Mouse (Mus musculus) MN1 (cell line): ENCODE measurements around the gene 4933424G06Rik.
"Not testable (repeated sequence)": the region's sequence is repeated elsewhere in the genome, so short reads cannot be mapped to it uniquely, and the experiment has no call there.

Experiments used
- DNase-seq: peaks from one replicate; pipeline ENCODE4 v3.0.0-alpha.2; 2016; ENCODE audit warnings: low spot score

The 4933424G06Rik gene

GRCm38 (mm10) chr1:36709854-36710280 lies at the start of gene 4933424G06Rik:
Gene 4933424G06Rik (plus strand): TSS chr1:36710149.
- peak; percentile 99 for DNase-seq

DNA sequence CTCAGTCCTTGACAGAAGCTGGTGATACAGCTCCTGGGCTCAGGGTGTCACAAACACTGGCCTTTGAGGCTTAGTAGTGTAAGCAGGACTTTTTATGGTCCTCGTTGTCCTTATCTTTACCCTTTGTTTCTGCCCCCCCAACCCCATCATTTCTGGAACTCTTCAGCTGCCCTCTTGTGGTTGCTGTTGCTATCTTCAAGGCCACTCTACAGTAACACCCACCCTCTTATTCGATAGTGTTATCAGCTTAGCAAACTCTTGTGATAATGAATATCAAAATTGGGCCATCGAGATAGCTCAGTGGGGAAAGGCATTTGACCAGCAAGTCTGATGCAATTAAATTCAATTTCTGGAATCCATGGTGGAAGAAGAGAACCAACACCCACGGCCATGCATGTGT lies 45.5 kb upstream of the 4933424G06Rik start:
- DNase-seq = peak; percentile 34

DNA sequence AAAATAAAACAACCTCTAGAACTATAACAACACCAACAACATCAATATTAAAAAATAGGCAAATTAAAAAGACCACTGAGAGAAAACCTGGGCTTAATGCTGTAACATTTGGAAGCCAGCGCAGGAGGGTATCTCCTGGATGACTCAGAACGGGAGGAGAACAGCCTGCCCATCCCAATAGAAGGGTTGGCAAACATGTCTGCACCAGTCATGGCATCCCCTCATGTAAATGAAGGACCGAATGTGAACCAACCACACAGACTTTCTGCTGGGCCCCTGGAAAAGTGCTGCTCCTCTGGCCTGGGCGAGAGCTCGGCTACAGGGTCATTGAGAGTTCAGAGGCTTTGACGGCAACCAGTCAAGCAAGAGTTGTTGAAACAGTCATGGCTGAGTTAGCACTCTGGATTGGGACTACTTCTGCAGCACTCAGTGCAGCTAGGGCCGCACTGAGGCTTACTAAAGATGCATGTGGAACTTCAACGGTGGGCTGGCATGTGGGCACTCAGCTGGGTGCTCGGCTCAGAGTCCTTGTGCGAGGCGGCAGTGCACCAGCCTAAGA lies 44.7 kb upstream of the 4933424G06Rik start:
- DNase-seq = no peak

DNA sequence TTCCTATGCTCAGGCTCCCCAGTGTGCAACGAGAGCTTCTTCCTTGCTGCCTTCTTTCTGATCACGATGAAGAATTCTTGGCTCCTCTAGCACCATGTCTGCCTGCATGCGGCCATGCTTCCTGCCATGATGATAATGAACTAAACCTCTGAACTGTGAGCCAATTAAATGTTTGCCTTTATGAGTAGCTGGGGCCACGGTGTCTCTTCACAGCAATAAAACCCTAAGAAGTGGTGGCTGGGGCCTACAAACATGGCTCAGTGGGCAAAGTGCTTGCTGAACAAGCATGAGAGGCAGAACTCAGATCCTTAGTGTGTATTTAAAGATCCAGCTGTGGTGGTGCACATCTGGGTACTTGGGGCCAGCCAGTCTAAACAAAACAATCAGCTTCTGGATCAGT lies 44.0 kb upstream of the 4933424G06Rik start:
- no peak for DNase-seq

- not testable (repeated sequence) for DNase-seq
These were observed 41.9 kb upstream of the 4933424G06Rik start for GRCm38 (mm10) chr1:36668007-36668406.

- DNase-seq = no peak
These were observed 39.7 kb upstream of the 4933424G06Rik start for GRCm38 (mm10) chr1:36670256-36670655.

- DNase-seq = no peak
These were observed 38.7 kb upstream of the 4933424G06Rik start for GRCm38 (mm10) chr1:36671260-36671659.

DNA sequence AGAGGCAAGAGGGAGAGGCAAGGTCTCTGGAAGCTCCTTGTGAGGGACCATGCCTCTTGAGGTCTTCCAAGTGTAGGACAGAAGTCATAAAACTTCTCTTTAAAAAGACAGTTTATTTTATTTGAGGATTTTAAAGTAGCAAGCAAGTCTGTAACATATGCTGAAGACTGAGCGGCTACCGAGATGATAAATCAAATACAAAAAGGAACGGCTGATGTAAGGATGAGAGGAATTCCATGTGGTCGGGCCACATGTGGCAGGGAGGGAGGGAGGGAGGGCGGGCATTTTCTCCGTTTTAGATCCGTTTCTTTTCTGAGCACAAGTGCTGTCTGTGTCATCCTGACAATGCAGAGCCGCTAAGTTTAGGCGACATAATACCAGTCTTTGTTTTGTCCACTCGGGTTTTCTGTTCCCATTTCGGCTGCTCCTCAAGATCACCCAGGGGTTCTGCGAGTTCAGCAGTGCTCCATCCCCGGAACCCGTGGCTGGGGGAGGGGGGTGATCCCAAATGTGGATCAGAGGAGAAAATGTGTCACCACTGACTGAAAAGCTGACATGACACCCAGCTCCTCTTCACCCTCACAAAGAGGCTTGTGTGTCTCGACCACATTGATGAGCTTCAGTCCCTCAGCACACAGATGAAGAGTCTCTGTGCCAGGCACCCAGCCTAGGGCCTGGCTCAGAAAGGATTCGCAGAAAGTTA lies 37.1 kb upstream of the 4933424G06Rik start:
- DNase-seq = no peak

DNA sequence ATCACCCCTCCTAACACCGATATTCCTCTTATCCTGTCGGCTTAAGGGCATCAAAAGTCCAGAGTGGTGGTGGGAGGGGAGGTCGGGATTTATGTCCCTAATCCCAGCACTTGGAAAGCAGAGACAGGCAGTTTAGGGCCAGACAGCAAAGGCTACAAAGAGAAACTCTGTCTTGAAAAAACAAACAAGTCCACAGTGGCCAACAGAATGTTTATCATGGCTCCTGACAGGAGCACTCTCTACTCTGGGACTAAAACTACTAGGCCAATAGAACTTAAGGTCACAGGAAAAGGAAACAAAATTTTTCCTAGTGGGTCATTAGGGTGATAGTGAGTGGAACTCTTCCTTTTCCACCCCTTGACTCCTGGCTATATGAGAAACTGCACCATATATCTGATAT lies 35.0 kb upstream of the 4933424G06Rik start:
- DNase-seq = no peak

GRCm38 (mm10) chr1:36680893-36681292 lies 29.1 kb upstream of the 4933424G06Rik start:
- no peak for DNase-seq

DNA sequence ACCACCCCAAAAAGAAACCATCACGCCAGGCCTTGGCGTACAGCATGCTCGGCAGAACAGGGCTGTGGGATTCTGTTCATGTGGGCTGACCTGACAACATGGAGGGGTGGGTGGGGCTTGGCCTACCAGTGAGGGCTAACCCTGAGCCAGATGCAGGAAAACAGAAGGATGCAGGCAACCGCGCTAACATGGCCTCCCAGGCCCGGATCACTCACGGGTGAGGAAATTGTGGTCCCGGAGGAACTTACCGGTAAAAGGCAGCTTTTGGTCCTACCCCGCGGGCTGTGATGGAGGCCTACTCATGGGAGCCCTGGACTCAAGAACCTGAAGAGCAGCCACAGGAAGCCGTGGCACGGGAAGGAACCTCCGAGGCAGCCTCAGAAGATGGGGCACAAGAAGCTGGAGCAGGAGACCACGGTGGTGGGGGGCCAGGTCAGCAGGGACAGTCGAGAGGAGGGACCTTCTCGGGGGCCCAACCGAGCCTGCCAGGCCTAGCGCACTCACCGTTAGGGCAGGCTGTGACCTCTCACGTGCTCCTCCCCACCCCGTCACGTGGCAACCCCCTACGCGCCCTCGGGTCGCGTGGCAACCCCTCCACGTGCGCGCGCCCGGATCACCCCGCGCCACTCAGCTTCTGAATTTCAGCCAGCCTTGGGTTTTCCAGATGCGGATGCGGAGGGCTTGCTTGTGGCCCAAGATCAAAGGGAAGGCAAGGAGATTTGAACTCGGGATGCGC lies 27.2 kb upstream of the 4933424G06Rik start, which contains the start of gene Fam178b:
TSS of gene Fam178b (minus strand) at position 564 of the 736 bp plus-strand sequence.
- no peak for DNase-seq

DNA sequence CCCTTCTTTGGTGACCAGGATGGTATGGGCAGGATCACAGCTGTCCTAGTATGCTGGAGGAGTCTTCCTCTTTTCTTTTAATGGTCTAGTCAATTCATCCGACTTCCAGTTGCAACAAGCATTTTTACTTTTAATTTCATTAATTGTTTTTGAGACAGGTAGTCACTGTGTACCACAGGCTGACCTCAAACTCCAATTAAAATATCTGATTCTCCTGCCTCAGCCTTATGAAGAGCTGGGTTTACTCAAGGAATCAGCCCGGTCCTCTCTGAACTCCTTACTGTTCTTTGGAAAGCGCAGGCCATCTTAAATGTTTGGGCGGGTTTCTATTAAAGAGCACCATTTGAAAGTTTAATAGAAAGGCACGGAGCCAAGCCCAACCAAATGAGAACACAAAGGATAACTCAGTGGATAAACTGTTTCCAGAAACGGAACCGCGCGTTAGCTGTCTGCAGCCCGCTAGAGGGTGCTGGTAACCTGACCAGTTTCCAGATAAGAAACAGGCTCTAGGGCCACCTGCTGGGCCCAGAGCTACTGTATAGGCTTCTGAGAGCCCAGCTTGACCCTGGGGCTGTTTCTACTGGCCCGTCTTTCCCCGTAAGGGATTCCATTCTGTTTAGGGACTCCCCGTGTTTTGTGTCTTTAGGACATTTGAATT lies 26.0 kb upstream of the 4933424G06Rik start:
- DNase-seq = peak; percentile 91

- no peak for DNase-seq
These were observed 19.2 kb upstream of the 4933424G06Rik start for GRCm38 (mm10) chr1:36690671-36691235.

DNA sequence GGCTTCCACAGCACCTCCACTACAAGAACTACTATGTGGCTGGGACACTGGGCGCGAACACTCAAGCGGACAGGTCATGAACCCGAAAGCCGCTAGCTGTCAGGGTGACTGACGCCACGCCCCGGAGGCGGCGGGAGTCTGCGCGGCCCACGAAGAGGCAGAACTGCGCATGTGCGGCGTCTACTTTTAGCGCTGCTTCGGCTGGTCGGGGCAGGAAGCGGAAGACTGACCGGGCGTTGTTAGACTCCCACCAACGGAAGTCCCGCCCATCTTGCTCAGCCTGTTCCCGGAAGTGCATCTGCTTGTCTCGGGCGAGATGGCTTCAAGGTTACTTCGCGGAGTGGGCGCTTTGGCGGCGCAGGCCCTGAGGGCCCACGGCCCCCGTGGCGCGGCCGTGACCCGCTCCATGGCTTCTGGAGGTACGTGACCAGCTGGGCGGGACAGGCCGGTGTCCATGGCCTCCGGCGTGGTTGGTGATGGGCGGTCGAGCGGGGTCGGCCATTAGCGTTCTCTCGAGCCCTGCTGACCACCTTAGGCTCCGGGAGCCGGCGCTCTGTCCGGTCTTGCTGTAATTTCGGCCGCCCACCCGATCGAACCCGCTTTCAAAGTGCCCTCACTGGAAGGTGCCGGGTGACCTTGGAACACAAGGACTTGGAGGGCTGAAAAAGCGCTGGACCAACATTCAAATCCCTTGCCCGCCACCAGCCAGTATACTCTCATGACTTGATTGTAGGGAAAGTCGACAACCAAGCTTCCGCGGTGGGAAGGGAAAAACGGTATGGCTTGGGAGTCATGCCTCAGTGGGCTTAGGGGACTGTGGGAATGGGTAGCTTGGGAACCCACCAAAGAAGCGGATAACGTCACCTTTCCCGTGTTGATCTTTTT lies 18.4 kb upstream of the 4933424G06Rik start, which contains the start of gene Cox5b:
TSS of gene Cox5b (plus strand) at position 179 of the 885 bp plus-strand sequence.
- peak; percentile 99 for DNase-seq

DNA sequence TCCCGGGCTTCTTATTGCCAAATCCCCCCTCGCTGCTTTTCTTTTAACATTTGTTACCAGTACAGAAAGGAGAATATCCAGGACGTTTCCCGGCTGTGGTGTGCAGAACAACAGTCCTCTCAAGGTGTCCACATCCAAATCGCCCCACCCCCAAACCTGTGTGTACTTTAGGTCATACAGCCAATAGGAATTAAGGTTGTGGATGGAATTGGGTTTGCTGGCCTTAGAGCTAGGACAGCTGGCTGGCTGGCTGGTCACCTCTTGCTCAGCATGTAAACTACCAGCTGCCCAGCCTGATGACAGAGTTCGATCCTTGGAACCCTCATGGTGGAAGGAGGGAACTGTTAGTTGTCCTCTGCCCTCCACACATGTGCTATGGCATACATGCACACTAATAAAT lies 15.1 kb upstream of the 4933424G06Rik start:
- no peak for DNase-seq

- no peak for DNase-seq
These were observed 13.5 kb upstream of the 4933424G06Rik start for GRCm38 (mm10) chr1:36696411-36696810.

DNA sequence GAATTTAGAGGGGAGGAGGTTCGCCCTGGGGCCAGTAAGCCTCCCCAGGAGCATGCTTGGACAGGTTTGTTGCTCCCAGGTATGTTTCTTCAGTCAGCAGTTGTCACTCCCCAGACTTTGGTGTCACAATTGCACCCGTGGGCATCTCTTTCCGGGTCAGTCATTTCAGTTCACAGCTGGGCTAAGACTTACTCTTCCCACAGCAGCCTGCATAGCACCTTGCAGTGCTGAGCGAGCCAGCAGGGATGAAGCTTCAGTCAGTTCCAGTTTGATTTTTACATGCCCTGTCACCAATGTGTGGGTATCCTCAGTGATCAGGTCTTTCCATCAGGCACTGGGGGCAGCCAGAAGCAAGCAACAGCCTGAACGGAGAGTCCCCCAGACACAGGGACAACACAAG lies 12.9 kb upstream of the 4933424G06Rik start:
- DNase-seq = no peak

GRCm38 (mm10) chr1:36707166-36707565 lies 2.8 kb upstream of the 4933424G06Rik start:
- DNase-seq = no peak

DNA sequence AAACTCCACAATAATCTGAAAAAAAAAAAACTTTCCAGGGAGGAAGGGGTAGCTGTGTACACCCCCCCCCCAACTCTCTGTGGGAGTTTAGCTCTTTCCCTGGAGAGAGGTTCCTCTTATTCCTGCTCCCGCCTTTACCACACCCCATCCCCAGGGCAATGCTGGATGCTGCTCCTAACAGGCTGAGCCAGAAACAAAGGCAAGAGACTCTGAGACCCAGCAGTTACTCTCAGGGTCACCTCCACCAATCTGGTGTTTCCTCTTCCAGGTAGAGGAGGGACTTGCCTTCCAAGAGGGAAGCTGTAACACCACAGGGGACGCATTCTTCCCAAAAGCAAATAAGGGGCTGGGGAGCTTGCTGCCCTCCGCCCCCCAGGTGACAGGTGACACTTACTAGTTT lies 2.2 kb upstream of the 4933424G06Rik start:
- DNase-seq = no peak

GRCm38 (mm10) chr1:36708626-36709025 lies 1.3 kb upstream of the 4933424G06Rik start:
- DNase-seq = peak; percentile 47
